Mouse (Mus musculus) thymus, adult 2 months (tissue): ENCODE results near the gene Gabrr1. TPM values are rescaled to one million over a fixed set of nuclear protein-coding genes. Genes with fewer than 3 reads are reported as not detected.

Experiments used
- DNase-seq: peaks from one replicate; pipeline ENCODE4 v3.0.0; 2021
- H3K27ac ChIP-seq: fragments of 200-500 bp; 2 replicates; pipeline ENCODE4 v1.5.1; 2012; ENCODE audit warnings: low read length, control low read depth; ENCODE audit not compliant: control insufficient read depth, insufficient read depth
- H3K27me3 ChIP-seq: fragments of 200-500 bp; 2 replicates; pipeline ENCODE4 v1.6.1; 2012; ENCODE audit warnings: mild to moderate bottlenecking, low read length, moderate library complexity, mixed read lengths; ENCODE audit not compliant: control insufficient read depth, insufficient read depth
- H3K36me3 ChIP-seq: fragments of 200-500 bp; 2 replicates; pipeline ENCODE4 v1.6.1; 2012; ENCODE audit warnings: mild to moderate bottlenecking, low read length, moderate library complexity; ENCODE audit not compliant: control insufficient read depth, insufficient read depth
- H3K4me1 ChIP-seq: fragments of 200-500 bp; replicated peaks from 2 replicates; pipeline ENCODE4 v1.6.1; 2012; ENCODE audit warnings: low read length; ENCODE audit not compliant: control insufficient read depth, insufficient read depth
- H3K4me3 ChIP-seq: fragments of 200-500 bp; 2 replicates; pipeline ENCODE4 v1.5.1; 2012; ENCODE audit warnings: mild to moderate bottlenecking, low read length, control low read depth, moderate library complexity; ENCODE audit not compliant: control insufficient read depth, insufficient read depth
- CTCF ChIP-seq: fragments of 200-500 bp; IDR thresholded peaks from 2 replicates; pipeline ENCODE4 v1.5.1; 2012; ENCODE audit warnings: mild to moderate bottlenecking, control low read depth, low read length, moderate library complexity, borderline replicate concordance; ENCODE audit not compliant: control insufficient read depth, poor library complexity, insufficient read depth; ENCODE audit errors: extremely low read depth
- POLR2A ChIP-seq: fragments of 200-500 bp; IDR thresholded peaks from 2 replicates; pipeline ENCODE4 v1.6.1; 2012; ENCODE audit warnings: mild to moderate bottlenecking, low read length, control low read depth, moderate library complexity; ENCODE audit not compliant: control insufficient read depth, poor library complexity, insufficient read depth; ENCODE audit errors: extremely low read depth
- WGBS: fragments of 180-500 bp; shearing (Covaris S2); methylation state at CpG from one replicate; pipeline ENCODE4 v1.1.7; 2018; 5-methylcytosine and 5-hydroxymethylcytosine counted together
- polyA plus RNA-seq: library from polyadenylated mRNA; depleted of rRNA; stranded (reverse); fragments of >200 nt; gene quantifications from 2 replicates; pipeline ENCODE4 v1.2.3, GENCODE M21; 2012; rRNA removed

The Gabrr1 gene
- polyA plus RNA-seq, 1 experiment = 0.09 TPM

GRCm38 (mm10) chr4:33208881-33209841 lies 76.8 kb downstream of the Gabrr1 start, which contains the start of gene Srsf12:
TSS of gene Srsf12 (plus strand) at chr4:33208991.
- Histone ChIP-seq H3K27ac (no peak within 1 kb of the TSS), H3K27me3 (no peaks in the 10 kb centered on the region), H3K4me3 (peak within 1 kb of the TSS; percentile 53), H3K4me1 (peaks cover 3% of the 10 kb centered on the region; the same call in 1 of the 2 replicates), H3K36me3 (no peaks in the 10 kb centered on the region)
- peak; percentile 40; the same call in 1 of the 2 replicates for TF ChIP-seq CTCF
- TF ChIP-seq POLR2A = no peak
- peak; percentile 57 for DNase-seq
- 5% methylated on average over 57 of the region's 65 CpGs for WGBS

Other genes with a start within 250 kb of the Gabrr1 start
- 12.5 and 12.6 TPM in 2 replicates for gene Ankrd6, start 181.7 kb upstream of the Gabrr1 start, polyA plus RNA-seq
- gene Rragd, start 149.5 kb upstream of the Gabrr1 start, polyA plus RNA-seq = 6.8 and 9.7 TPM in 2 replicates
- 28.7 and 30.1 TPM in 2 replicates for gene Ube2j1, start 101.1 kb upstream of the Gabrr1 start, polyA plus RNA-seq
- 3.0 and 3.9 TPM in 2 replicates for gene Gabrr2, start 69.5 kb upstream of the Gabrr1 start, polyA plus RNA-seq
- 1.4 and 2.9 TPM in 2 replicates for gene Pm20d2, start 57.2 kb downstream of the Gabrr1 start, polyA plus RNA-seq
- 1.8 and 1.9 TPM in 2 replicates for gene Srsf12, start 76.5 kb downstream of the Gabrr1 start, polyA plus RNA-seq
- 250 and 410 TPM in 2 replicates for gene Pnrc1, start 157.6 kb downstream of the Gabrr1 start, polyA plus RNA-seq
- gene Rngtt, start 177.8 kb downstream of the Gabrr1 start, polyA plus RNA-seq = 4.2 and 5.0 TPM in 2 replicates